Mouse (Mus musculus) kidney, embryonic 16.5 days (tissue): ENCODE results near the gene Lrrc52. TPM values are rescaled to one million over a fixed set of nuclear protein-coding genes. Genes with fewer than 3 reads are reported as not detected.

Experiments used
- ATAC-seq: fragments of 200-750 bp; cut with Nextera tagmentation; 2 replicates; pipeline ENCODE4 v1.8.0; 2017; ENCODE audit warnings: moderate TSS enrichment; ENCODE audit not compliant: low FRiP score, low TSS enrichment
- H3K27ac ChIP-seq: fragments of 300-500 bp; sonication (generic); 2 replicates; pipeline ENCODE4 v1.5.1; 2014; ENCODE audit warnings: low read length
- H3K27me3 ChIP-seq: fragments of 300-500 bp; sonication (generic); 2 replicates; pipeline ENCODE4 v1.6.1; 2014; ENCODE audit warnings: low read length, control low read depth, mixed read lengths; ENCODE audit not compliant: insufficient read depth
- H3K36me3 ChIP-seq: fragments of 300-500 bp; sonication (generic); 2 replicates; pipeline ENCODE4 v1.6.1; 2014; ENCODE audit warnings: low read length, control low read depth, mixed read lengths; ENCODE audit not compliant: insufficient read depth
- H3K4me1 ChIP-seq: fragments of 300-500 bp; sonication (generic); 2 replicates; pipeline ENCODE4 v1.6.1; 2014; ENCODE audit warnings: low read length, control low read depth, mixed read lengths; ENCODE audit not compliant: insufficient read depth
- H3K4me2 ChIP-seq: fragments of 300-500 bp; sonication (generic); replicated peaks from 2 replicates; pipeline ENCODE4 v1.6.1; 2014; ENCODE audit warnings: low read depth, low read length
- H3K4me3 ChIP-seq: fragments of 300-500 bp; sonication (generic); 2 replicates; pipeline ENCODE4 v1.5.1; 2014; ENCODE audit warnings: mild to moderate bottlenecking, low read length
- H3K9ac ChIP-seq: fragments of 300-500 bp; sonication (generic); replicated peaks from 2 replicates; pipeline ENCODE4 v1.6.1; 2014; ENCODE audit warnings: low read length
- H3K9me3 ChIP-seq: fragments of 300-500 bp; sonication (generic); 2 replicates; pipeline ENCODE4 v1.6.1; 2016; ENCODE audit warnings: low read length, control low read depth
- WGBS: fragments of 180-500 bp; shearing (Covaris S2); extraction: QIAGEN DNeasy Blood & Tissue Kit; methylation state at CpG from one replicate; pipeline ENCODE4 v1.1.7; 2014; 5-methylcytosine and 5-hydroxymethylcytosine counted together
- polyA plus RNA-seq: library from polyadenylated mRNA; unstranded; fragments of >200 nt; fragmentation: Nextera tagmentation; extraction: Ambion mirVana; gene quantifications from 2 replicates; pipeline ENCODE4 v1.2.1, GENCODE M21; 2015

Gene Lrrc52
- not detected in 2 replicates for polyA plus RNA-seq

DNA sequence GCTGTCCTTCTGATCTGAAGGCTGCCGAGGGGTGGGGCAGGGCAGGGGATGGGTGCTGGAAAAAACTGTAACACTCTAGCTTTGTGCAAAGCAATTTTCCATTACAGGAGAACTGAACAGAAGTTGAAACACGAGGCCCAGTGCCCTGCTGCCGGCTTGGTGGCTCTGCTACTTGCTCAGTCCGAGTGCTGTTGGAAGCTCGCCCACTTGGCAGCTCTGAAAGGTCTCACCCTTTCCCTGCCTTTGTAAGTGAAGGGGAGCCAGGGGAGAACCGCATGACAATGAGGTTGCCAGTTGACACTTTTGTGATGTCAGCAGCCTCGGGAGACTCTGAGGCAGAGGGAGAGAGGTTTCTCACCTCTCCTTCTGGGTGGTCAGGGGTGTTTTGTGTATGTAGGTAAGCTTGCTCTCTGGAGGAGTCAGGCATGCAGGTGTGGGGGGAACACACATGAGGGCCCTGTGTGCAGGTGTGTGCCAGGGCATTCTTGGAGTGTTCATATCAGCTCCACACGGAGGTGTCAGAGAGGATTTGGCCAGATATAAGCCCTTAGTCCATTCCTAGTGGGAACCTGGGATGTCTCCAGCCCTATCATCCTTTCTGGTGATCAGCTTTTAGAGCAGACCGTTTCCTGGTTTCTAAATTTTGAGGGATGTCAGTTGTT, at the start of gene Lrrc52:
Lrrc52 (minus strand) TSS at position 16 of the 662 bp plus-strand sequence.
- H3K27me3 ChIP-seq: no peaks in the 10 kb centered on the region
- ATAC-seq: no peak
- H3K4me2 ChIP-seq: no peak within 1 kb of the TSS
- no peak within 1 kb of the TSS for H3K4me3 ChIP-seq
- no peaks in the 10 kb centered on the region for H3K36me3 ChIP-seq
- WGBS: 28% methylated on average over 9 of the region's 9 CpGs
- no peaks in the 10 kb centered on the region for H3K9me3 ChIP-seq
- no peak within 1 kb of the TSS for H3K27ac ChIP-seq
- 0 out of 2 replicates have a peak, but pooled peaks cover 3% of the 10 kb centered on the region for H3K4me1 ChIP-seq
- no peak within 1 kb of the TSS for H3K9ac ChIP-seq

DNA sequence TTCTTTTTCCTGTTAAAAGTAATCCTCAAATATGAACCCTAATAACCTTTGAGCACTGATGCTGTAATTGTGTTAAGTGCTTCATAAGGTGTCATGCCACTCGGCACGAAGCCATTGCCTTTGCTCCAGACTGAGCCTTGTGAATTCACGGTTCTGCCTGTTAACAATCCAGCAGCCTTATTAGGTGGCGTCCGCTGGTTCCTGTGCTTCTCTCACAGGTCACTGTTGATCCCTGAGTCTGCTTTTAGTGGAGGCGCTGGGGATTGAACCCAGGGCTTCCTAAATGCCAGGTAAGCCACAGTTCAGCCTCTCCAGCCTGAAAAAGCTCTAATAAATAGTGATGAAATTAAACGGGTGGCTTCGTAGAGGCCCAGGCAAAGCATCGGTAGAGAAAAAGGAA, 45.0 kb upstream of the Lrrc52 start:
- ATAC-seq: no peak
- Histone ChIP-seq H3K27ac (no peak overlapping the region), H3K27me3 (no peaks in the 10 kb centered on the region), H3K4me1 (no peaks in the 10 kb centered on the region), H3K4me2 (no peak overlapping the region), H3K4me3 (no peak overlapping the region), H3K9me3 (no peaks in the 10 kb centered on the region), H3K9ac (no peak overlapping the region), H3K36me3 (no peaks in the 10 kb centered on the region)
- WGBS: 85% methylated on average over 9 of the region's 9 CpGs

DNA sequence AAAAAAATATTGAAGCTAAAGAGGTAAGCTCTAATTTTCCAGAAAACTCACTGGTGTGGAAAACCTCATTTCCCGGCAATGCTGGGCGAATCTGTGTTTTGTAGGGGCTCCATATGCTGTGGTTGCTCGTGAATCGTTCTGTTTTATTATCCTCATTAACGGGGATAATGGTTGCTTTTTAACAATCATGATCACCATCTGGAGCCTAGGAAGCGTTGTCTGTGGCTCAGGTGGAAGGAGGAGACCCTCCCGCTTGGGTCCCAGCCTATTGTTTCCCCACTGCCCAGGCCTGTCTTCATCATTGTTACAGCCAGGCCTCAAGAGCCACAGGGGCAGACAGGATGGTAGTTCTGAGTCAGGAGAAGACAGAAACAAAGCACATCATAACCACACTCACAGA, 39.5 kb upstream of the Lrrc52 start:
- Histone ChIP-seq H3K4me3 (no peak overlapping the region), H3K27me3 (no peaks in the 10 kb centered on the region), H3K4me2 (no peak overlapping the region), H3K9me3 (no peaks in the 10 kb centered on the region), H3K4me1 (no peaks in the 10 kb centered on the region), H3K27ac (no peak overlapping the region), H3K36me3 (no peaks in the 10 kb centered on the region), H3K9ac (no peak overlapping the region)
- no peak for ATAC-seq
- 37% methylated on average over 7 of the region's 7 CpGs for WGBS

DNA sequence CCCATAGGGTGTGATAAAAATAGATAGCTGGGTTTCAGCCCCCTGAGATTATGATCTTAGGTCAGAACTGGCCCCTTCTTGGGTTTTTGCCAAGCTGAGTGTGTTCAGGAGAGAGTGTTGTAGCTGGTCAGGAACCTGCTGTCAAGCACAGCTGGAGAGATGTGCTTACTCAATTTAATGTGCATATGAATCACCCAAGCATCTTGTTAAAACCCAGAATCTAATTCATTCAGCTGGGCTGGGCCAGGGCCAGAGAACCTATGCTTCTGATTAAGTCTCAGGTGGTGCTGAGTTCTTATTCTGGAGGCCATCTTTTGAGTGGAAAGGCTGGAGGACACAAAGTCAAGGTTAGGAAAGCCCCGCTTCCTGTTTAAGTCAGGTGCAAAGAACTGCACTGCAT, 38.8 kb upstream of the Lrrc52 start:
- H3K4me2 ChIP-seq: no peak overlapping the region
- ATAC-seq: no peak
- 94% methylated on average over 1 of the region's 1 CpGs for WGBS
- no peak overlapping the region for H3K4me3 ChIP-seq
- no peaks in the 10 kb centered on the region for H3K4me1 ChIP-seq
- no peaks in the 10 kb centered on the region for H3K27me3 ChIP-seq
- no peaks in the 10 kb centered on the region for H3K36me3 ChIP-seq
- H3K9ac ChIP-seq: no peak overlapping the region
- no peak overlapping the region for H3K27ac ChIP-seq
- no peaks in the 10 kb centered on the region for H3K9me3 ChIP-seq

DNA sequence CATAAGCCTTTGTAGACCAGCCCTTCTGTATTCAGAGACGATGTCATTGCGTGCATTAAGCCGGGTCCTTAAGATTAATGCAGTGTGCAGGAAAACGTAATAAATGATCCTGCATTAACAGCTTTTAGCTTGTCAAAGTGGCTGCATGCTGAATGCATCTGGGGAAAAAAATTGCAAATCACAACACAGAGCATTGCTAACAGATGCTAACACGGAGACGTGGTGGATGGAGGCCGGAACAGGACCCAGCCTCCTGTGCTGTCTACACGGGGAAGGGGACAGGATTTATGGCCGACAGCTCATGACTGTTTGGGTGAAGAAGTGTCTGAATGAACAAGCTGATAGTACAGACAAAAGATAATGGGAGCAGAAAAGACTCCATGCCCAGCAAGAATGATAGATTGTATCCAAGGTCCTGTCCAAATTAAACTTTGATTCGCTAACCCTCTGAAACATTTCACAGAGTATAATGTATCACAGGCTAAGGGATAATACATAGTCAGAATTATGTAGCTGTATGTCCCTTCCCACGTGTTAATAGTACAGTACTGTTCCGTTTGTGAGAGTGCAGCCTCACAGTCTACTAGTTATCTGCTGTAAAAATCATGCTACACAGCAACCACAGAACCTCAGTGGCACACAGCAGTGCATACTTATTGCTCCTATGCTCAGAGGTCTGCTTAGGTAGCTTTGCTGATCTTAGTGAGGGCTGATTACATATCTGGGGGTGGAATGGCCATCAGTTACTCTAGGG, 32.7 kb upstream of the Lrrc52 start:
- Histone ChIP-seq H3K27ac (no peak overlapping the region), H3K4me1 (no peaks in the 10 kb centered on the region), H3K27me3 (no peaks in the 10 kb centered on the region; the same call in 1 of the 2 replicates), H3K4me2 (no peak overlapping the region), H3K9me3 (no peaks in the 10 kb centered on the region), H3K4me3 (no peak overlapping the region), H3K9ac (no peak overlapping the region), H3K36me3 (no peaks in the 10 kb centered on the region)
- no peak for ATAC-seq
- WGBS: 33% methylated on average over 12 of the region's 12 CpGs

DNA sequence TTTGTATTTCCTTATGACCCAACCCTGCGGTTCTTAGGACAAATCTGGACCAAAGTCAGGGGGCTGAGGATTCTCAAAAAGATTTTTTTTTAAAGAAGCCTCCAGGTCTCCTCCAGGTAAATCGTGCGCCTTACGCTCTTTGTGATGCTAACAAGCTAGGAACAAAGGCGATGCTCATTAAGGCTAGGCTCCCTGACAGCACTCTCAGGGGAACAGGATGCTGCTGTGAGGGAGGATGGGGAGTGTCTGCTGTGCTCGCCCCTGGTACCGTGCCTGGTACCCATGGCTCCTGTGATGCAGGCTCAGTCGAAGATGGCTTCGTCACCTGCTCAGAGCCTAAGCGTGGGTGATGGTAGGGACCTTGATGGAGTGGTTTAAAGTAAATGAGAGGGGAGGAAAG, 31.4 kb upstream of the Lrrc52 start:
- 30% methylated on average over 10 of the region's 10 CpGs for WGBS
- no peaks in the 10 kb centered on the region for H3K4me1 ChIP-seq
- H3K9me3 ChIP-seq: no peaks in the 10 kb centered on the region
- H3K27me3 ChIP-seq: no peaks in the 10 kb centered on the region; the same call in 1 of the 2 replicates
- no peak overlapping the region for H3K27ac ChIP-seq
- no peak overlapping the region for H3K9ac ChIP-seq
- H3K36me3 ChIP-seq: no peaks in the 10 kb centered on the region
- H3K4me2 ChIP-seq: no peak overlapping the region
- no peak overlapping the region for H3K4me3 ChIP-seq
- no peak for ATAC-seq

DNA sequence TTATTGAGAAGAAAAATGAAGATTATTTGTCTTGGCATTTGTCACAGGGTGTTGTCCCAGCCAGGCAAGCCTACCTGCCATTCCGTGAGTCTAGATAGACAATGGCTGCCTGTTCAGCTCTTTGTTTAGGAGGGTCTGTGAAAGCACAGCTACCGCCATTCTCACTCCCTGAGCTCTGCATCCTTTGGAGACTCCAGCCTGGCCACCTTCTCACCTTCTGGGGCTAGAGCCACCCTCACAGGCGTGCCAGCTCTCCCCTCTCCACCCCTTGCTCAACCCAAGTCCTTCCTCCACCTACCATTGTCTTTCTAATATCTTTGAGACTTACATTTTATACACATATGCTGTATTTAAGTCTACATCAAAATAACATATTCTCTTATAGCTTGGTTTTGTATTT, 31.0 kb upstream of the Lrrc52 start:
- Histone ChIP-seq H3K4me3 (no peak overlapping the region), H3K36me3 (no peaks in the 10 kb centered on the region), H3K4me2 (no peak overlapping the region), H3K9ac (no peak overlapping the region), H3K9me3 (no peaks in the 10 kb centered on the region), H3K27ac (no peak overlapping the region), H3K4me1 (no peaks in the 10 kb centered on the region), H3K27me3 (no peaks in the 10 kb centered on the region; the same call in 1 of the 2 replicates)
- 55% methylated on average over 3 of the region's 3 CpGs for WGBS
- no peak for ATAC-seq

DNA sequence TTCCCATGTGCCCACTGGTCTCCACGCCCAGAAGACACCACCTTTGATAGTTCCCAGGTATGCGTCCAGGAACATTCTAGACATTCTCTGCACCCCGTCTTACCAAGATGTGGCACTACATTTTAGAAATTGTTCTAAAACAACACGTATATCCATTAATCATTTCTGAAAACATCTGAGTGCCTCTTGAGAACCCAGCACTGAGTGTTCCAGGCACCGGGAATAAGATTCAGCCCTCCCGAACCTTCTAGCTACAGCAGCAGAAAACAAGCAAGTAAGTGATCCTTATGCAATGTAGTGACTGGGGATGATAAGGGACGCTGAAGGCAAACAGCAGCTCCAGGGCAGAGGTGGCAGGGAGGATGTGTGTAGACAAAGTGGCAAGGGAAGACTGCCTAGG, 24.9 kb upstream of the Lrrc52 start:
- Histone ChIP-seq H3K27me3 (no peaks in the 10 kb centered on the region), H3K9me3 (no peaks in the 10 kb centered on the region), H3K4me1 (no peaks in the 10 kb centered on the region), H3K36me3 (no peaks in the 10 kb centered on the region), H3K4me3 (no peak overlapping the region), H3K4me2 (no peak overlapping the region), H3K27ac (no peak overlapping the region), H3K9ac (no peak overlapping the region)
- no peak for ATAC-seq
- 82% methylated on average over 7 of the region's 7 CpGs for WGBS

DNA sequence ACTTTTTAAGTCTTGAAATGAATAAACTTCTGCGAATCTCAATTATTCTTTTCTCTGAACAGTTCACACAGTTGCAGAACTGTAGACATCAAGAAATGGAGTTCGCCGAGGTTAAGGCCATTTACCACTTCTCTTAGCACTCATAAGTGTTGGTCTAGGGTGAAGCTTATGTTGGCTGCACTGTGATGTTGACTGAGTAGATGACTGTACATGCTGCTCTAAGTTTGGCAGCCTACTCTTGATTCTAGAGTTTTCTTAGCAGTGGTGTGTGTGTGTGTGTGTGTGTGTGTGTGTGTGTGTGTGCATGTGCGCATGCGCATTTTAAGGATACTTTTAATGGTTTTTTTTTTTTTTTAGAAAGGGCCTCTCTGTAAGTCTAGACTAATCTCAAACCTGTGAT, 21.4 kb upstream of the Lrrc52 start:
- ATAC-seq: no peak

More for the DNA sequence above, 21.4 kb upstream of the Lrrc52 start:
- no peak overlapping the region for H3K4me3 ChIP-seq
- no peaks in the 10 kb centered on the region for H3K27me3 ChIP-seq
- H3K9me3 ChIP-seq: no peaks in the 10 kb centered on the region
- H3K9ac ChIP-seq: no peak overlapping the region
- WGBS: 91% methylated on average over 5 of the region's 5 CpGs
- H3K4me2 ChIP-seq: no peak overlapping the region
- H3K4me1 ChIP-seq: no peaks in the 10 kb centered on the region
- H3K36me3 ChIP-seq: no peaks in the 10 kb centered on the region
- H3K27ac ChIP-seq: no peak overlapping the region
